Mouse (Mus musculus) C2C12 (cell line): ENCODE results near the gene Myh9.
"Not testable (repeated sequence)": the region's sequence is repeated elsewhere in the genome, so short reads cannot be mapped to it uniquely, and the experiment has no call there.

Source experiments
- CEBPB ChIP-seq: IDR thresholded peaks from one replicate; pipeline ENCODE4 v1.6.1; 2011; ENCODE audit warnings: low read depth, mild to moderate bottlenecking, control low read depth, moderate library complexity
- CTCF ChIP-seq: IDR thresholded peaks from one replicate; pipeline ENCODE4 v1.5.1; 2011; ENCODE audit not compliant: control insufficient read depth, insufficient read depth, insufficient read length
- MAX ChIP-seq: IDR thresholded peaks from one replicate; pipeline ENCODE4 v1.6.1; 2011; ENCODE audit warnings: mild to moderate bottlenecking, control low read depth
- MYOD1 ChIP-seq: IDR thresholded peaks from one replicate; pipeline ENCODE4 v1.6.1; 2011; ENCODE audit warnings: low read depth; ENCODE audit not compliant: control insufficient read depth, insufficient read length
- USF1 ChIP-seq: IDR thresholded peaks from one replicate; pipeline ENCODE4 v1.6.1; 2011; ENCODE audit warnings: low read depth, mild to moderate bottlenecking, control low read depth, moderate library complexity

DNA sequence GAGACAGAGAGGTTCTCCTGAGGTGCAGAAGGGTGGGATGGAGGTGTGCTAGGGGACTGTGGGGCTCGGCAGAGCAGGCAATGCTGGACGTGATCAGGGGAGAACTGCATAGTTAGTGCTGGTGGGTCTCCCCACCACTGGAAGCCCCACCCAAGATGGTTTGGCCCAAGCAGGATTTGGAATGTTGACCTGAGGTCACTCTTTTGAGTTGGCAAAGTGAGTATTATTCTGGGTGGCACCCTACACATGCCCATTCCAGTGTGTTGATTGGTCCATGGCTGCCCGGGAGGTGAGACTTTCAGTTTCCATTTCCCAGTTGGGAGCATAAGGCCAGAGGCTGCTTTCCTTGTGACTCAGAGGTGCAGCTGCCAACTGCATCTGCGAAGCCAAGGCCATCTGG, 113.2 kb downstream of the Myh9 start, which contains the start of gene Apol9b:
- not testable (repeated sequence) for TF ChIP-seq CTCF, USF1, MAX, MYOD1, CEBPB
